Mouse (Mus musculus) mouse embryonic stem cell (cell line): ENCODE data around the gene Osbpl5.

Source experiments
- in situ Hi-C, 2 experiments: fragments of 300-500 bp; cut with MboI; formaldehyde crosslinking; loops; 1 replicate in 1 of 2; 3 replicates in 1 of 2; pipeline ENCODE4 v1.14.3; 2019 to 2020; ENCODE audit warnings: low sequenced_read_pairs in 2 of 2, low pct_unique_long_range_greater_than_20kb in 1 of 2, mixed read lengths in 1 of 2; ENCODE audit not compliant: unreplicated experiment in 1 of 2

The Osbpl5 gene

DNA sequence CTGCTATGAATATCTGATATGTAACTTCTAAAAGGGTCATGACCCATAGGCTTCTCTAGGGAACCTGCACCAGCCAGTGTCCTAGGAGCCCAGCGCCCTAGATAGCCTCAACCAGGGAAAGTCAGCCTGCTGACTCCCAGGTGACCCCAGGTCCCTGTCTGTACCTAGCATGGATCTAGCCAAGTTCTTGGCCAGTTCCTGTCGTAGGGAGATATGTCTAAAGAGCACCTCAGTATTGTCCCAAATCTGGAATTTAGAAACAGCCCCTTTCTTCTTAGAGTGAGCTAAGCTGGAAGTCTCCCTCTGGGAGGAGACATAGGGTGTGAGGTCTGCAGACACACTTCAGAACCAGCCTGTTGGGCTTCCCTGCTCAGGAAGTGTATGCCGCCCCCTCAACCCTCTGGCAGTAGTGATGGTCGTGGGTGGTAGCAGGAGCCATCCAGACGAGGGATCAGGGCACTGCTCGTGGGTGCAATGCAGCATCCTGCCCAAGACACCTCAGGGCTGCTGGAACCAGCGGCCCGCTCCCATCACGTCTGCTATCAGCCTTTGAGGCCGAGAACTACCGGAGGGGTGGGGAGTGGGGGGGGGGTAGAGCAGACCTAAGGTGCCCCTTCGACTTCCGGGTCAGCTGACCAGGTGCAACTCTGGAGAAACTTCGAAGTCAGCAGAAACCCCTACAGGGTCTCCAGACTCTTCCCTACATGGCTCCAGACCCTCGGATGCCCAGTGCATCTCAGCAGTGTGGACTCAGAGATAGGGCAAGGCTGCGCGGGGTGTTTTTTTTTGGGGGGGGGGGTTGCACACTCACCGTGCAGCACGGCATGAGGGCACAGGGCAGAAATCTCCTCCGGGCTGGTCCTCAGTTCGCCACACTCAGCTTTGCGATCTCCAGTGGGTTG is at the start of gene Osbpl5:
Osbpl5 (minus strand) TSS at position 861 of the 902 bp plus-strand sequence.
- in situ Hi-C loops: loop anchor here in 1 of 2 experiments (25.0 kb wide), 1 partner anchor 594 kb away; no protein-coding TSS in a partner anchor

DNA sequence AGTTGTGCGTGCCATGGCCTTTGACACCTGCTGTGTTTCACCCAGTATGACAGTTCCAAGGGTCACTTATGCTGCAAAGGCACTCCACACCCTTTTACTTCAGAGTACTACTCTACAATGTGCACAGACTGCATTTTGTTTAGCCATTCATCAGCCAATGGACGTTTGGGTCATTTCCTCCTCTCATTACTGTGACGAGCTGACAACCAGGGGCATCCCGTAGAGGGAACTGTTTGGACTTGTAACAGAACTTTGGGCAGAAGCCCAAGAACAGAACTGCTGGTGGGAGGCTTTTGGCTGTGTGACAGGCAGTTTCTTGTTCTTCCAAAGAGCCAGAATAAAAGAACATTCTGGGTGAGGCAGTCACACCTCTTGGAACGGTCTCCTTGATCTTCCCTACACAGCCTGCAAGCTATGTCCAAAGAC is 48.4 kb upstream of the Osbpl5 start:
- in situ Hi-C loops: no loop called here

DNA sequence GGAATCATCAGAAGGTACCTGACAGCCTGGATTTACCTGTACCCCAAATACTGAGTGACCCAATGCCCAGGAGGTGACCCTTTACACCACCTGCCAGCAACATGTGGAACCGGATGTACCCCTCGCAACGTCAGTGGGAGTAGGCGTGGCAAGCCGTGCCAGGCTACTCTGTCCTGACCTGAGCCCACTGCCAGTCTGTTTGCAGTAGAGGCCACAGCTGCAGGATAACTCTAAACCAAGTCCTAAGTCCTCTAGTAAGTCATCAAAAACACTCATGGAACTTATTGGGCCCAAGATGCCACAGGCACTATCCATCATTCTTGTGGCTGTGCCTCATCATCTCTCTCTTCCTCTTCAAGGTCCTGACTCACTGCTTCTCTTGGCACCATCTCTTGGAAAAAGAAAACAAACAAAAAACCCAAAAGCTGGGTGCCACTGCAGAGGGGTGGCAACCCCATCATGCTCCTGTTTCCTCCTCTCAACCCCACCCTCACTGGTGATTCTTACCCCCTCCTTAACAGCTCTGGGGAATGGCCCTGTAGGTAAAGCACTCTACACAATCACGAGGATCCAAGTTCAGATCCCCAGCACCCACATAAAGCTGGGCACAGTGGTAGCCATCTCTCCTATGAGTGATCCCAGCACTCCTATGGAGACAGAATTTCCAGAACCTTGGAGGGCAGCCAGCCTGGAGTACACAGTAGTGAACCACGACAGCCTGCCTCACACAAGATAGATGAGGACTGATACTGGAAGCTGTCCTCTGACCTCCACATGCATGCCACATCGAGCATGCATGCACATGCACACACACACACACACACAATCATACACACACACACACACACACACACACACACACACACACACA is 44.6 kb upstream of the Osbpl5 start:
- in situ Hi-C loops: no loop called here

DNA sequence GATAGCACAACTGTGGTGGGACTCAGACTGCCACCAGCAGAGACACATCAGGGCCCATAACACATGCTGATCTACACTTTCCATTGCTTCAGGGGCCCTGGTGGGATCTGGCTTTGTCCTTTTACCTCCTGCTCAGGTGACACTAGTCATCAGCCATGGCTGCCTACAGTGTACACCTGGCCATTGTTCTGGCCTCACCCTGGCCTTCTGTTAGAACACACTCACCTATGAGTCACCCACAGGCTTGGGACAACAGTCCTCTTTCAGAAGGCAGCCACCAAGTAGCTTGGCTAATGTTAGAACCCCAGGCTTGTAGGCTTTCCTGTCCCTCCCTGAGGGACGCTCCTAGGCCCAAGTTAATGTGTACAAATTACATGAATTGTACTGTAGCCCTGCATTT is 44.0 kb upstream of the Osbpl5 start:
- in situ Hi-C loops: no loop called here

DNA sequence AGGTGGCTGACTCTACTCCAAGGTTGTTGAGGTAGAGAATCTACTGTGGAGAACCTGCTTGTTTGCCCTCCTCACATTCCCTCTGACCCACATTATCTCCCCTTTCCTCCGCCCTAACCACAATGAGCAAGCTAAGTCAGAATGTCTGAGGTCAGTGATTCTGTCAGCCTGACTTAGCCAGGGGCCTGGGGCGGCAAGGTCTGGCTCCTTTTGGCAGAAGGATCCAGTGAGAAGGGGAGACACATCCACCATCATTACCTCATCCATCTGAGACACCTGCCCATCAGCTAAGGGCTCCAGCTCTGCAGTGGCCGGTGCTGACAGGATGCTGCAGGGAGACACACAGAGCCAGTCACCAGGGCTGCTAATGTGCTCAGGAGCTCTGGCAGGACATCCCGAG is 42.0 kb upstream of the Osbpl5 start:
- in situ Hi-C loops: no loop called here

DNA sequence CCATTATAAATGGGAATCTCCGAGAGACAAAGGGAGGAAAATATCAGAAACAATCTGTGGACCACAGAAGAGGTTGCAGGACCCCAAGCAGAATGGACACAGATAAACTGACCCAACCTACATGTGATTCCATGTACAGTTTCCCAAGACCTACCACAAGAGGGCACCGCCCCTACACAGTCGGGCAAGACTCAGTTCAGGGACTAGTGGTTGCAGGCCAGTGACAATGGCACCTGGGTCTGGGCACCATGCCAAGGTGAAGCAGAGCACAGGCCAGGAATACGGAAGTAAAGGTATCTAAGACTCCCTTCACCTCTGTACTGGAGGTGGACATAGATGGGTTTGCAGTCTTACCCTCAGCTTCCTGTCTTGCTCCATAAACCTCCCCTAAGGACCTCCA is 36.3 kb upstream of the Osbpl5 start:
- in situ Hi-C loops: no loop called here

DNA sequence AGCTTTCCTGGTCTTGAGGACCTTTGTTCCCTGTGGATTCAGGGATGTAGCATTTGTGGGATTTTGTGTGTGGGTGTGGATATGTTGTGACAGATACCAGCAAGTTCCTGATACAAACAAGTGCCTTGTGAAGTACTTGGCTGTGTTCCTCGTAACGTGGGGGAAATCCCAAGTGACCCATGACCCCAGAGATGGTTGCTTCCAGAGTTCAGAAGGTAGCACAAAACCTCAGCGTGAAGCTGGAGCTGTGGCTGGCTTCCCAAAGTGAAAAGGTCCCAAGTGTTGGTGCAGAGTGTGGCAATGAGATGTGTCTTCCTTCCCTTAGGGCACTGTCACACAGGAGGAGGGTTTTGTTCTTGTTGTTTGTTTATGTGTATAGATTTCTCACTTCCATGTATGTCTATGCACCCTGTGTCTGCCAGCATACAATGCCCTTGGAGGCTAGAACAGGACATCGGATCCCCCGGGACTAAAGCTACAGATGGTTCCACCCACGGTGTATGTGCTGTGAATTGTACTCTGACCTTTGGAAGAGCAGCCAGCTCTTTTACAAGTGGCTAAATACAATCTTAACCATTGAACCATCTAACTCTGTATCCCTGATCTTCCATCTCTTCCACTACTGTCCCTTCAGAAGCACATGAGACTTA is 35.7 kb upstream of the Osbpl5 start:
- in situ Hi-C loops: no loop called here

DNA sequence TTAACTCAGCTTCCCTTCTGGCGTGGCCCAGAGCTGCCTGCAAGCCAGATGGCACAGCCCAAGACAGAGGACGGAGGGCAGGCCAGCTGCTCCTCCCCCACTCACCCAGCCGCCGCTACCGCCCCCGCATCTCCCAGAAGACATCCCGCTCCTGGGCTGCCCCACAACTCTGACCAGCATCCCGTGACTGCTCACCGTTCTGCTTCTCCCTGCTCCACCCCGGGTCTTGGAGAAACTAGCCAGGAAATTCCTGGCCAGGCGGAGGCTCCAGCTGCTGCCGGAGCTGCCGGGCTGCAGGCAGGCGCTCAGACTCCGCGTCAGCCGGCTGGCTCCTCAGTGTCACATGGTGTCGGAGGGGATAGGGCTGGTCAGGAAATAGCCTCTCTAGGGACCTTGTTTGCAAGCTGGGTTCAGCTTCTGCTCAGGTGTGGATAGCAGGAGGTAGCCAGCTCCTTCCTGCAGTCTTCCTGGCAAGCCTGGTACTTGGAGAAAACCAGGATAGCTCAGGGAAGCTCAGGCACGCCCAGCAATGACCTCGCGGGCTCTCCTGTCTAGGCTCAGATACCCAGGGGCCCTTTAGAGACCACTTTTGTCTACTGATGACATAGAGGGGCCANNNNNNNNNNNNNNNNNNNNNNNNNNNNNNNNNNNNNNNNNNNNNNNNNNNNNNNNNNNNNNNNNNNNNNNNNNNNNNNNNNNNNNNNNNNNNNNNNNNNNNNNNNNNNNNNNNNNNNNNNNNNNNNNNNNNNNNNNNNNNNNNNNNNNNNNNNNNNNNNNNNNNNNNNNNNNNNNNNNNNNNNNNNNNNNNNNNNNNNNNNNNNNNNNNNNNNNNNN is 27.4 kb upstream of the Osbpl5 start, which contains the start of gene Mrgpre:
Mrgpre (minus strand) TSS at position 505 of the 834 bp plus-strand sequence.
- in situ Hi-C loops: no loop called here

DNA sequence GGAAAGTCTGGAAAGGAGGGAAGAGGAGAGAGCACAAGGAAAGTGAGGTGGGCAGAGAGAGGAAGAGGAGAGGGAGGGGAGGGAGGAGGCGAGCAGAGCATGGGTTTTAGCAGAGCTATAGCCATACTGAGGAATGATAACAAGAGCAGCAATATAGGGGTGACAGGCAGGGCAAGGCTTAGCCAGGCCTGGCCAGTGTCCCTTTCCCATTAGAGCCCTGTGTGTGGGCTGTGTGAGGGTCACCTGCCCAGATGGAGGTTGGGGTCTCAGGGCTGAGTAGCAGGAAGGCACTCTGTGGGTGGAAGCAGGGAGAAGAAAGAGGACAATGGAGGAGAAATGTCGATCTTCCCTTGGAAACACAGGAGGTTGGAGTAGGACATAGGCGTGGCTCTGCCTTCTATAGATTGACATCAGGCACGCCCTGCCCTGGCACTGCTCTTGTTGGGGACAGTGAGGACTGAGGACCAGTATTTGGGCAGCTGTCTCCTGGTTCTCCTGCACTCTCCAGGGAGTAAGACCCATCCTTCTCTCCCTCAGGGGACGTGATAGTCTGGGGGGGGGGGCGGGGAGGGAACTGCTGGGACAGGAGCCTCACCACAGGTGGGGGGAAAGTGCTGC is 26.7 kb upstream of the Osbpl5 start:
- in situ Hi-C loops: no loop called here

DNA sequence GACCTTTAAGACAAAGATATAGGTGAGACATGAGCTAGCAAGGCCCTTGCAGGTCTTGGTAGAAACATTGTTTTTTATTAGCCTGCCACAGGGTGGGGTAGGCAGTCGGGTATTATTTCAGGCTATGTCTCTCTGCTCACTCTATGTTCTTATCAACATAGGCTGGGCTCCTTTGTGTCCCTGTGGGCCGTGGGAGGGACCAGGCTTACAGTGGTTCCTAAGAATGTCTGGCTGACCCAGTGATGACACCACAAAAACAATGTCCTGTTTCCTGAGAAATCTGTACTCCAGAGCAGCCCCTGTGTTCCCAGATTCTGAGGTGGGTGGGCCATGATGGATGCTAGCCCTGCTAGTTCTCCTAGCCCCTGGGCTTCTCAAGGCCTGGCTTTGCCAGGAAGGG is 20.6 kb upstream of the Osbpl5 start:
- in situ Hi-C loops: no loop called here

DNA sequence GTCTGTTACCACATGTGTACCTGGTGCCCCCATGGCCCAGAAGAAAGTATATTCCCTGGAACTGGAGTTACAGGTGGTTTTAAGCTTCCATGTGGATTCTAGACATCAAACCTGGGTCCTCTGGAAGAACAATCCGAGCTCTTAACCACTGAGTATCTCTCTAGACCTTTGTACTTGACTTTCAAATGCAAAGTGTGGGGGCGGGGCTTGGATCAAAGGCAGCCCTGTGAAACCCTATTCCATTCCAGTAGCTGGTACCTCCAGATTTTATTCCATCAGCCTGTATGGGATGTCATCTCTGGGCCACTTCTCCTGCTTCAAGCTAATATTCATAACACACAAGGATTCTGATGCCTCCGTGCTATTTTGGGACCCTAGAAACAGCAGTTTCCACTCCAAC is 19.4 kb upstream of the Osbpl5 start:
- in situ Hi-C loops: no loop called here

DNA sequence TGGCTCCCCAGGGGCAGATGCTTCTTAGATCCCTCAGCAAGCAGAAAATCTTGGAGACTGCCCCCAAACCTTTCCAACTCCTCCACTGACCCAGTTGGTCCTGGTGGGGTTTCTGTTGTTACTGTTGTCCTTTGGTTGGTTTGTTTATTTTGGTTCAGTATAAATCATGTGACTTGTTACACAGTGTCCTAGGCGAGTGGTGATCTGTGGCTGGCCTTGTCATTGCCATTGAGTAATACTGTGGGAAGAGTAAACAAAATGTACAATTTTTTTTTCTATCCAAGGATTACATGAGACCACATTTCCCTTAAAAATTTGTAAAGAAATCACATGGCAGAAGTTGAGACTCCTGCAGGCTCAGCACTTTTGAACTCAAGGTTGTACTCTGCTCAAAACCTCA is 12.7 kb upstream of the Osbpl5 start:
- in situ Hi-C loops: loop anchor here (10.0 to 25.0 kb wide), 2 partner anchors 155 to 607 kb away; no protein-coding TSS in a partner anchor

DNA sequence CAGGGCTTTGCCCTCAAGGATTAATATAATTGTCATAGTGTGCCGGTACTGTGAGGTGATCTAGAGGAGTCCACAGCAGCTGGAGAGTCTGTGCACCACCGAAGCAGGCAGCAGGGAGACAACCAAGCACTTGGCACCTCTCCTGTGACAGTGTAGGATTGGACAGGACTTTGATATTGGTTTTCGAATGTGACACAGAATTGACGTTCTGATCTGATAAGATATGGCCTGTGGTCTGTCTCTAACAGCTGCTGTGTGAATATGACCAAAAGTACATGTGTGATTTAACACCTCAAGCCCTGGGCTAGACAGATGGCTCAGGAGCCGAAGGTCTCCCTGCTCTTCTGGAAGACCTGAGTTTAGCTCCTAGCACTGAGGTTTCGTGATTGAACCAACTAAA is 11.5 kb upstream of the Osbpl5 start:
- in situ Hi-C loops: loop anchor here (10.0 to 25.0 kb wide), 2 partner anchors 153 to 606 kb away; no protein-coding TSS in a partner anchor

DNA sequence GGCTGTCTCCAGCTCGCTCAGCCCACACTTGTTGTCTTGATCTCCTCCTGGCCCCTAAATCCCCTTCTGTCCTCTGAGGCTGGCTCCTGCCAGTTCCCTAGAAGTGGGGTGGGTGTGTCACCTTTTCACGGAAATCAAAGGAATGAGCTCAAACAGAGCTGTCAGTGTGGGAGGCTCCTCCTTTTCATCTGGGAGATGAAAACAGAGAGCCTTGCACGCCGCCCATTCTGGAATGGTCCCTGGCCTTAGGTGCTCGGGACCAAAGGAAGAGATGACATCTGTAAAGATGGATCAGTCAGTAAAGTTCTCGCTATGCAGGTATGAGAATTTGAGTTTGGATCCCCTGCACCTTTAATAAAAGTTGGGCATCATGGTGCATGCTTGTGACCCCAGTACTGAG is 10.1 kb upstream of the Osbpl5 start, which contains the start of gene Mrgprg:
Mrgprg (minus strand) TSS at position 101 of the 400 bp plus-strand sequence.
- in situ Hi-C loops: loop anchor here (10.0 to 25.0 kb wide), 2 partner anchors 152 to 605 kb away; no protein-coding TSS in a partner anchor

DNA sequence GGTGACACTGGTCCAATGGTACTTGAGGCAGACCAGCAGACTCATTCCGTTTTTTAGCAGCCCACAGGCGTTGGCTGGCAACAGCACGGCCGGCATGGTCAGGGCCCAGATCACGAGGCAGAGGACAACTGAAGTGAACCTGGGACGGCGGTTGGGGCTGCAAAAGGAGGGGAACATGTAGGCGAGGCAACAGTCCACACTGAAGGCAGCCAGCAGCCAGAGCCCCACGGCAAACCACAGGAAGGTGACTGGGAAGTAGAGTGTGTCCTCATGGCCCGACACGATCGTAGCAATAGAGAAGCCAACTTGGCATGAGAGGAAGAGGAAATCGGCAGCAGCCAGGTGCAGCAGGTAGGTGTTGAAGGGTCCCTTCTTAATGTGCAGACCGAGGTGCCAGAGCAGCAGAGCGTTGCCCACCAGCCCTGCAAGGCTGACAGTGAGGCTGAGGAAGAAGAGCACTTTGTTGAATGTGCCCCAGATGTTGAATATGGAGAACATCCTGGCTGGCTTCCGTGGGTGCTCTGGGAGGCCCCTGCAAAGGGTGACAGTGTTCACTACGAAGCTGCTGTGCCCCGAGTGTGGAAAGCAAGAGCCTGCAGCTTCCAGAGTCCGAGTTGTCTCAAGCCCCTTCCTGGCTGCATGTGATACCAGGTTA is 8.2 kb upstream of the Osbpl5 start:
- in situ Hi-C loops: loop anchor here (5.0 to 25.0 kb wide), 3 partner anchors 58 to 603 kb away; no protein-coding TSS in a partner anchor

DNA sequence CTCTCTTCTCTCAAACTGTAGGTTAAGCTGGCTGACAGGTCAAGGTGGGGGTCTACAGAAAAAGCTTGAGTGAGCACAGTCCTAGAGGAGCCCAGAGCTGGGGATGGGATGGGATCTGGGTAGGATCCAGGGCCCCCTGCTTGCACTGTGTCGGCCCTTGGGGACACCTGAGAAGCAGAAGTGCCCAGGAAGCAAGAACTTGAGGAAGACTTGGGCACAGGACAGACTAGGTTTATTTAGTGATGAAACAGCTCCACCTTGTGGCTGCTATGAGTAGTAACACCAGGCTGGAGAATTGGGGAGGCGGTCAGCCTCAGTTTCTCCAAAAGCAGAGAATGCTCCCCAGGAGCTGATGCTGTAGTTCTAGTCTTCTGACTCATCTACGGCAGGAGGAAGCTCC is 7.0 kb upstream of the Osbpl5 start:
- in situ Hi-C loops: loop anchor here (5.0 to 25.0 kb wide), 3 partner anchors 56 to 601 kb away; no protein-coding TSS in a partner anchor

DNA sequence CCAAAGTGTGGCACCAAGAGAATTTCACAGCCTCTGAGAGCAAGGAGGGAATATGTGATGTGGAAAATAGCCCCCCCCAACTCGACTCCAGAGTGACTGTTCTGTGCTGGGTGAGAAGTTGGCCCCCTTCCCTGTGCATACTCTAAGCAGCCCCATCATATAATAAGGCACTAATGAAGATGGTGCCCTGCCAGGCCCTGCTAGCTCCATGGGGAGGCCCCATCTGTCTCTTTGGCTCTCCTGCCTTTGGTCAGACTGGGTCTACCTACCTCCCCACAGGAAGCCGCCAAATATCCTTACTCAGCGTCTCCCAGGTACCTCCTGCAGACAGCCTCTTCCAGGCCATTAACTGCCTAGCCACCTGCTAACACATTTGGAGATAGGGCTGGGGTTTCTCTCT is 2.2 kb upstream of the Osbpl5 start:
- in situ Hi-C loops: loop anchor here in 1 of 2 experiments (25.0 kb wide), 1 partner anchor 597 kb away; no protein-coding TSS in a partner anchor
